Mouse (Mus musculus) kidney, postnatal 4 days (tissue): ENCODE data around the gene Svop.

Source experiments
- DNase-seq, 2 experiments: peaks; one replicate each; pipeline ENCODE4 v3.0.0; 2021; ENCODE audit warnings: mixed read lengths in 2 of 2

The Svop gene

DNA sequence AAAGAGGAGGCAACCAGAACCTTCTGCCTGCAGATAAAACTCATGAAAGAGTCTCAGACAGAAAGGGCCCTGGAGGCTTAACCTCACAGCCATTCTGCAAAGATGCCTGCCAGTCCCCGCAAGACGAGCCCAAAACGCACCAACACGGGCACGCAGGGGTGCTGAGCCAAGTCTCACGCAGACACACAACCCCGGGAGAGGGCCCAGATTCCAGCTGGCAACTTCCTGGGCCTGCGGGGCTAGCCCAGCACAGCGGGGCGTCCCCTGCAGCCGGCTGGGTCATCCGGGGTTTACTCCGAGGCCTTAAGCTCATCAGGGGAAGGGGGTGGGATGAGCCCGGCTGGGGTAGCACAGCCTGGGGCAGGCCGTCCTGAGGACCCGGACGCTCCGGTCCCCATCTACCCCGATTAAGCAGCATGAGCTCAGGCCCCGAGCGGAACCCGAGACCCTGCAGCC is 98.3 kb downstream of the Svop start:
- no peak for DNase-seq

DNA sequence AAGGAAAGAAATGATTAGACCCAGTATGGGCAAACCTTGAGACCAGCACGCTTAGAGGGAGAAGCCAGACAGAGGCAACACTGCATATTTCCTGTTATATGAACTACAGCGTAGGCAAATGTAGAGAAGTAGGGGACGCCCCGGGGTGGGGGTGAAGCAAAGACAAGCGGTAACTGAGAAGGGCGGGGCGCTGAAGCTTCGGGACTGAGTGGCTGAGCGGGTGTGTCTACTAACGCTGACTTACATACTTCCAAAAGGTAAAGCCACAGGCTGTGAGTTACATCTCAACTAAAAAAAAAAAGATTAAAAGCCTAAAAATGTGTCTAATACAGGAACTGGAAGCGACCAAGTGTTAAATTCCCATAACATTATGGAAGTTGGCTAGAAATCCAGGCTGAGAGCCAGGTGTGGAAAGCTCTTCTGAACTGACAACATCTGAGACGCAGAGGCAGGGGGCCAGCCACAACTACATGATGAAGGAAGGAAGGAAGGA is 99.0 kb downstream of the Svop start:
- peak; percentile 57 to 75 for DNase-seq

DNA sequence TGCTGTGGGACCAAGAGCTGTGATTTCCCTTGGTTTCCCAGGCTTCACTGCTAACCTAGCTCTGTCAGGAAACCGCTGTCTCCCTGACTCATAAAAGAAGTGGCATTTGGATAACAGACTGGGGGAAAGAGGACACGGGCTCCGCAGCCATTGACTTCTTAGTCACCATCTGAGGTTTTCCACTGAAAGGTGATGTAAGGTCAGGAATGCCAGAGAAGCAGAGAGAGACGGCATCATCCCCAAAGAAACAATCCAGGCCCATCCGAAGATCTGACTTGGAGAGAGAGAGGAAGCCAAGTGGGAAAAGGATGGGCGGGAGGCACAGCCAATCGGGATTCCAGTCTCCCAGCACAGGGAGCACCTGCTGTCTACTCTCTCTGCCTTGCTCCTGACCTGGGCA is 100.2 kb downstream of the Svop start:
- no peak for DNase-seq

DNA sequence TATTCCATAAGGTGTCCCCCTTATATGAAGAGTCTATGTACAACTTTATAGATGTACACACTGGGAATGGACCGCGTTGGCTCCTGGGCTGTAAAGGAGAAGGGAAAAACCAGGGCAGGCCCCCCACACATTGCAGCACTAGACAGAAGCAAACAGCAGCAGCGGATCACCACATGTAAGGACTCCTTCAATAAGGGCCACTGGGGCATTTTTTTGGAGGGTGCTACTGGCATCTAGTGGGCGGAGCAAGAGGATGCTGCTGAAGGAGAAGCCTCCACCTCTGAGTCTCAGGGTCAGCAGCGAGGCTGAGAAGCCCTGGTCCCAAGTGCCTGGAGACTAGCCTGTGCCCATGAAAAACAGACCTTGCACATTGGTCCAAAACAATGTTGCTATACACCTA is 100.8 kb downstream of the Svop start:
- DNase-seq = no peak

DNA sequence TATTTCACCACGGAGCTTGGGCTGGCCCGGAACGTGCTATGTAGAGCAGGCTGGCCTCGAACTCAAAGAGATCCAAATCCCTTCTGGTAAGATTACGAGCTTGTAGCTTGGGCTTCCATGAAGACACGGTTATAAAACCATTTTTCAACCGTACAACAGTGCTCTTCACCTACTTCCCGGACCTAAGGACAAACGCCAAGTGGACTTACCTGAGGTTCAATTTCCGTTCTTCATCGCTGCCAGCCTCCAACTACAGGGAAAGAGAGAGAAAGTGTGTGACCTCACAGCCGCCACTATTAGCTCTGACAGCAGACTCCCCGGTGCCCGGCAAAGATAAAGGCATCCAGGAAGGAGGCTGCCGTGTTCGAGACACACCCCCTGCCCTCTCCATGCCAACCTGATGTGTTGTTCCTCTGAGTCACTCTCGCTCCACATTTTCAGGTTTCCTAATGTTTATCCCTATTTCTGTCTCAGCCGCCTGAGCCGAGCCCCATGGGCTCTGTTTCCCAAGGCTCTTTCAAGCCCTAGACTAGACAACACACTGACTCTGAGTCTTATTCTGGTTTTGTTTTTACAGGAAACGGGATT is 101.8 kb downstream of the Svop start:
- DNase-seq = no peak

DNA sequence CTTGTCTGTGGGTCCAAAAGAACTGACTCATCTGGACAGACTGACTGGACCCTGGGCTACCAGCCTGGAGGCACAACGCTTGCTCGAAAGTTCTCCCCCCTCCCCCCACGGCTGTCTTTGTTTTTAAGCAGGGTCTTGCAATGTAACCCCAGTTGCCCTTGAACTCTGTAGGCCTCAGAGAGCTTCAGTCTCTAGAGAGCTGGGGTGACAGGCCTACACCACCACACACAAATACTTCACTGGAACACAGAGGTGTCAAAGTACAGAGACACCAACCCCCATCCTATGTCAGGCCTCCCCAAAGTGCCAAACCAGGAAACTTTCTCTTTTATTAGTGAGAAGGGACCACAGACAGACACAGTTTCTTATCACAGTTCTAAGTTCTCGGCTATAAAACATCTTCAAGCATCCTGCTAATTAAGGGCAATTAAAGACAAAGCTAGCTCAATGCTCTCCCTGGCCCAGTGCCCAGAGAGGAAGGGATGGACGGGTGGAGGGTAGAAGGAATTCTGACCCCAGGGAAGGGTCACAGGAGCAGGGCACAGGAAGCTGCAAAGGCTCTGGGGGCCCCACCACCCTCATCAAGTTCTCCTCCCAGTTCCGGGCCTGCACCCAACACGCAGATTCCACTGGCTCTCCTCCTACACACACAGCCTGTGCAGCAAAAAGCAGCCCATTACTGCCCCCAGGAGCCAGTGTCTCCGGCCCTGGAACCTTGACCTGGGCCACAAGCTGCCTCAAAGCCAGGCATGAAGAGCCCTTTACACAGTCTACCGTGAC is 105.0 kb downstream of the Svop start:
- DNase-seq = peak; percentile 84 to 90

DNA sequence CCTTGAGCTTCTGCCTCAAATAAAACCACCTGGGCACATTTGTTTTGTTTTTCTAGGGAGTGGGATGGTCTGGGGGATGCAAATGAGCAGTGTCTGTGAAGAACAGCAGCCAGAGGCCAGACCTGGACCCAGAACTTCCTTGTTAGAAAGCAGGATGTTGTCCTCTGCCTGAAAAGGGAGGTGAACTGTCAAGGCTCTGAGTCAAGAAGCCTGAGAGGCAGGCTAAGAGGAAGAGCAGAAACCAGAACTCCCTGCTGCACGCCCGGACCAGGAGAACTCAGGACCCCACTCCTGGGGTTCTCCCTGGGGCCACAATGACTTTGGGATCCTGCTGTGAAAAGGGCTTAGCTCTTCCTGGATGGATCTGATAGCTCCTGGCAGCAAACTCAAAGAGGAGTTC is 105.6 kb downstream of the Svop start:
- no peak for DNase-seq

DNA sequence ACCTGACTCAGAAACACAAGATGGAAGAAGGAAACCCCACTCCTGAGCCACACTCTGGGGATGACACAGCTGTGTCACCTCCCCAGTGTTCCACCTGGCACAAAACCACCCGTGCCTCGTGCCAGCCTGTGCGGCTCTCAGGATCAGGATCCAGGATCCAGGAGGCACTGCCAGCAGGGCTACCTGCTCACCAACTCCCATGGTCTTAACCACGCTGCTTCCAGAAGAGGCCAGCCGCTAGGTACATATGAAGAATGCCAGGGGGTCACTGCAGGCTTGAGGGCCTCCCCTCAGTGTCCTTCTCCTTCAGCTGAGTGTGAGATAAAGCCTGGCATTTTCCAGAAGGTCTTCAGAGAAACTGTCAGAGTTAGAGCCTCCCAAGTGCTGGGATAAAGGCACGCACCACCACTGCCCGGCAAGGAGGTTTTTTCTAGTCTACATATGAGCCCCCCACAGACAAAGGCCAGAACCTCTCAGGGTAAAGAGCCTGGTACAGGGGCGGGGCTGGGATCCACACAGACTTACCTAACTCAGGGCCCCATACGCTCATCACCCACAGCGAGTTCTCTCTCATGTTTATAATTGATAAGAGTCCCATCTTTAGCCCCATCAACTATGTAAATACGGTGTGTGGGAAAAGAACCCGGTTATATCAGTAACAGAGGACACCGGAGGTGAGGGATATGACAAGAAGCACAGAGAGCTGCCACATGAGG is 107.2 kb downstream of the Svop start:
- DNase-seq = no peak

DNA sequence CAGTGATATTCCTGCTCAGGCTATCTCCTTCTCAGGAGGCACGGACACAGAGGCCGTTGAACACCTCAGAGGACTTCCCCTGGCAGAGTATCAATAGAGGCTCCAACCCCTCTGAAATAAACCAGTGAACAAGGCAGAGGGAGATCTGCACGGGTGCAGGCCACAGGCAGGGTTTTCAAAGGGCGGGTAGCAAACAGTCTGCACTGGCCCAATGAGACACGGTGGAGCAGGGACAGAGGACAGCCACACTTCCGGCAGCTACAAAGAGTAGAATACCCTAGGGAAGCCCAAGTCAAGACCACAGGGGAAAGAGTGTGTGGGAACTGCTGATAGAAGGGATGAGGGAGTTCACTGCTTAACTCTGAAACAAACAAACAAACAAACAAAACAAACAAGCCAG is 107.8 kb downstream of the Svop start:
- no peak for DNase-seq

DNA sequence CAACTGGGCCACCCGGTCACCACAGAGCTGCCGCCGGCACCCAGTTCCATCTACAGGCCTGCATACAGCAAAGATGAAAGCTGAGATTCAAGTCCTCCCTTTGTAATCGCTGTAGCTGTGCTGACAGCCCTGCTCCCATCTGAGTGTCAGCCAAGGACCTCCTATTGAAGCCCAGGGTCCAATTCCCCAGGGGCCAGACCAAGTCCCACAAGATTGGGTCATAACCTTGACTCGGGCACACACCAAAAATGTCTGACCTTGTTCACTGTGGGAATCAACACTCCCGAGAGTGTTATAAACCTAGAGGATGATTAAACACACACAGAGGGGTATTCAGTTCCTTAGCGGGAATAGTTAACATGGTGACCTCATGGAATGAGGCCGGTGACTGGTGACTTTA is 109.5 kb downstream of the Svop start:
- no peak for DNase-seq

DNA sequence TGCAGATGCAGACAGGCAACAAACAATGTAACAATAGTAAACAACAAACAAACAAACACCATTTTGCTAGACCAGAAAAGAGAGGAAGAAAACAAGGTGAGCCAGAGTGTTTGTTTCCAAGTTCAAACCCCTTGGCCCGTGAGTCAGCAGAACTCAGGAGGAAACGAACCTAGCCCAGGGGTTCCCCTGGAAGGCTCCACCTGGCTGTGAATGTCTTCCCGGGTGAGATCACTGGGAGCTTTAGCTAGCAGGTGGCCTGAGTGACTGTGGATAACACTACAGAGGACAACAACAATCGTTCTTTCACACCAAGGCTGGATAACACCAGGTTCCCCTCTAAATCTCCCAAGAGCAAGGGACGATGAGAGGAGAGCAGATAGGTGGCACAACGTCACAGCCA is 110.2 kb downstream of the Svop start:
- DNase-seq = no peak

DNA sequence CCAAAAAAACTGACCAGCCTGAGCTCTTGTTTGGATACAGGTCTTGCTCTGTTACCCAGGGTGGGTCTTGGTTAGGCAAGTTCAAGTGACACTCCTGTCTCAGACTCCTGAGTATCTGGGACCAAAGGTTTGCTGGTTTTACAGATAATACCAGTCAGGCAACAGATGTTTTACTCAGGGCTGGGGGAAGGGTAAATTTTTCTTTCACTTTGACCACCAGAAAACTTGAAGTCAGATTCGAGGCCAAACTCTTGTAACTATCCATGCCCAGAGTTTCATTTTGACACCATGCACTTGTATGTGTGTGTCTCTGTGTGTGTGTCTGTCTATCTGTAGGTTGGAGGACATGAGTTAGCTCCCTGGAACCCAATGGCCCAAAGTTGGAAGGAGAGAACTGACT is 110.9 kb downstream of the Svop start:
- DNase-seq = no peak

DNA sequence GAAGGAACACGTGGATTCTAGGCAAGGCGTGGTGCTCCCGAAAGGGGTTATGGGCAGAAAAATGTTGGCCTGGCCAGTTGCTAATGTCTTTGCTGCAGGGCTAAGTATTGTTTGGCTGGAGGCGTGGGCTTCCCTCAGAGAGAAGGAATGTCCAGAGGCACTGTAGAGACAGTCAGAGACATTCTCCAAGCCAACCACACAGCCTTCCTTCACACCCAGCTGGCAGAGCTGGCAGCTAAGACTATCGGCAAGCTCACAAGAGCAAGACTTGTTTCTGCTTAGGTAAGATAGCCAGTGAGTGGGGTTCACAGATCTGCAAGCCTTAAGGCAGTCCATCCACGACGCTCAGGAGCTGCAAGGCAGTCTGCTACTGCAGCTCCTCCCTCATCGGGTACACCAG is 114.1 kb downstream of the Svop start:
- DNase-seq = no peak
